Mouse (Mus musculus): ENCODE measurements around the gene Larp7.

- no peak for TF ChIP-seq CTCF (IDR thresholded peaks at IDR 0.05; ENCODE audit: low read depth, low read length)
- no peak for TF ChIP-seq POLR2A (IDR thresholded peaks at IDR 0.05; ENCODE audit: insufficient read depth, low read length)
- TF ChIP-seq EP300 (IDR thresholded peaks at IDR 0.05; ENCODE audit: insufficient read depth, low read depth, low read length) = no peak
Observed at GRCm38 (mm10) chr3:127520300-127520699, 32.8 kb downstream of the Larp7 start.
